Mouse (Mus musculus): Measurements from ENCODE around the gene Foxg1.

Gene Foxg1

DNA sequence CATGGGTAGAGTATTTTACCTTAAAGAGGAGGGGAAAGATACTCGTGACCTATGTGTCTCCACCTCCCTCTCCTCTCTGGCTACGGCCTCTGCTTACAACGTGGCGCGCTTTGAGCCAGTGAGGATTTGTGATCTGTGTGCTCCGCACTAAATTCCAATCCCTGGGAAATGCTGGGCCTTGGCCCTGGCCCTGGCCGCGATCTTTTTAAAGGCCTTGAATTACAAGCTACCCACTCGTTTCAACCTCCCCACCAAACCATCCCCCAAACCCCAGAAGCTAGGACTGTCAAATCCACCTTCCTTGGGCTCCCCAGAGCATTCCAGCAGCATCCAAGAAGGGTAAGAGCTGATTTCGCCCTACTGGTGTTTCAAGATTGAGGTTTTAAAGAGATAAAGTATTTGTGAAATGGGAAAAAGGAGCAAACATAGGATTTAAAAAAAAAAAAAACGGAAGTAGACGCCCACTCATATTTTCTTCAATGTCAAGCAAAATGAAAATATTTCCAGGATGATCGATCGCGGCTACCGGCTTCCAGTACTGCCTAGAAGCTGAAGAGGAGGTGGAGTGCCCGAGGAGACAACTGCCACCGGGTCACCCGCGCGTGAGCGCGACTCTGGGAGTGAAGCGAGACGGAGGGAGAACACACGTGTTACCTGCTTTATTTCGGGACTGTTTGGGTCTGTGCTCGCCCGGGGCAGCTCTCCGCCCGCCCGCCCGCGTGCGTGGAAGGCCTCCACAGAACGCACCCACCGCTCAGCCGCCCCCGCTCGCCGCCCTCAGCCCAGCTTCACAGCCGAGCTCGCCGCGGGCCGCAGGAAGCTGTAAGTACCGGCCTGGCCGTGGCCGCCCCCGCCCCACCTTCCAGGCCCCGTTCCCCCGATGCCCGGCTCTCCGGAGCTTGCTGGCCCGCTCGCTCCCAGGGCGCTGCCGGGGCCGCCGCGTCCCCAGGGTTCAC, at the start of gene Foxg1:
TSS of gene Foxg1 (plus strand) at position 96 of the 956 bp plus-strand sequence.
- DNase-seq (ENCODE audit: low read depth, low spot score) = peak; percentile 49

DNA sequence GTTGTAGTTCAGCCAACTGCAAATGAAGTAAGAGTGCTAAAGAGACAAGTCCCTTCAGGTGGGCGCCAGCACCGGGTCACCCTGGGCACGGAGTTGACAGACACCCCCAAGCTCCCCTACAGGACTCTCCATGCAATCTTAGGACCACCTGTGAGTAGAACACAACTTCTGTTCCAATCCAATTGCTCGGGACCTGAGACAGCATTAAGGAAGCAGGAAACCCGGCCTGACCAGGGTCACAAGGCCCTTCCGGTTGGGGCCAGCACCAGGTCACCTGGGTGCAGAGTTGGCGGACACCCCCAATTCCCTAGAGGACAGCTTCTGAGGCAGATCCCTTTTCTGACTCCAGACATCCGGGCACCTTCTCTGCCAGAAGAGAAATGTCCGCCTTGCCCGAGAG, 32.8 kb upstream of the Foxg1 start:
- DNase-seq (ENCODE audit: low read depth, low spot score) = no peak

DNA sequence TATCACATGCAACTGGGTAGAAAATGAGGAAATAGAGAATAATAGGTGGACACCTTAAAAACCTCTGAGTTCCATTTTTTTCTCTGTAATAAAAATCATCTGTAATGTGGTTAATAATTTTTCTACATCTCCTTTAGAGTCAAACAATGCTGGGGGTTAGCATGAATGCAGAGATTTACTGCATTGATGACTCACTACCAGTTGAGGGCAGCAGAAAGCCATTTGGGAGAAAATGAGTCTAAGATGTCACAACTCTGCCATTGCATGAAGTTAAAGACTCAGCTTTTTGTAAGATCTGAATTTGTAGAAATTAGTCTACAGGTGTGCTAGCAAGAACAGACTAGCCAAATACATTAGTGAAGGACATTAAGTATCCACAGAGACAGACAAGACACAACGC, 13.5 kb upstream of the Foxg1 start:
- no peak for DNase-seq (ENCODE audit: low read depth, low spot score)

DNA sequence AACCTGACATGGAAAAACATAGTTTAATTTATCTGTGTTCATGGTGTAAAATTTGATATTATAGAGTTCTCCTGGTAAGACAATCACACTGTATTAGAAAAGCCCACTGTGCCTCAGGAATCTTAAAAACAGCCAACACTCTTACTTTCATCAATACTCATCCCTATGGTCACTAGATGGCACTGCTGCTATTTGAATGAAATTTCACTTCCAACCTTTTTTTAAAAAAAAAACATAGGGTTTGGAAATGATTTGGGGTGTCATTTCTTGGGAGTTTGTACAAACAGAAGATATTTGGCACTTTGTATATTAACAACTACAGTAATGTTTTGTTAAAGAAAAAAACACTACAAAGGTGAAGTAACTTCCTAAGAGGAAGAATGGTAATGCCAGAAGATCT, 10.3 kb upstream of the Foxg1 start:
- DNase-seq (ENCODE audit: low read depth, low spot score) = no peak

DNA sequence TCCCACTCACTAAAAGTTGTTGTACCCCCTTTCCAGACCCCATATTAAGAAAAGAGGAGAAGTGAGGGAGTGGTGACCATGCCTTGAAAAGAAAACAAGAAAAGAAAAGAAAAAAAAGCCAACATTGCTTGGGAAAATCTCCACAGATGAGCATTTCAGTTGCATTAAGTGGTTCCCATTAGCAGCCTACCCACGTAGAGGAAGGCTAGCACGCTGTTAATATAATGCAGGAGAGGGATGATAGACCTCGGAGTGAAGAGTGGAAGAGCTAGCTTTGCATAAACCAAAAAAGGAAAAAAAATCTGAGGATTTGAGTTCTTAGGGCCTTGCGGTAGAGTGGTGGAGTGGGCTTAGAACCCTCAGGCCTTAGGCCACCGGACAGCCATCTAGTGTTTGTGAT, 9.3 kb upstream of the Foxg1 start:
- no peak for DNase-seq (ENCODE audit: low read depth, low spot score)

DNA sequence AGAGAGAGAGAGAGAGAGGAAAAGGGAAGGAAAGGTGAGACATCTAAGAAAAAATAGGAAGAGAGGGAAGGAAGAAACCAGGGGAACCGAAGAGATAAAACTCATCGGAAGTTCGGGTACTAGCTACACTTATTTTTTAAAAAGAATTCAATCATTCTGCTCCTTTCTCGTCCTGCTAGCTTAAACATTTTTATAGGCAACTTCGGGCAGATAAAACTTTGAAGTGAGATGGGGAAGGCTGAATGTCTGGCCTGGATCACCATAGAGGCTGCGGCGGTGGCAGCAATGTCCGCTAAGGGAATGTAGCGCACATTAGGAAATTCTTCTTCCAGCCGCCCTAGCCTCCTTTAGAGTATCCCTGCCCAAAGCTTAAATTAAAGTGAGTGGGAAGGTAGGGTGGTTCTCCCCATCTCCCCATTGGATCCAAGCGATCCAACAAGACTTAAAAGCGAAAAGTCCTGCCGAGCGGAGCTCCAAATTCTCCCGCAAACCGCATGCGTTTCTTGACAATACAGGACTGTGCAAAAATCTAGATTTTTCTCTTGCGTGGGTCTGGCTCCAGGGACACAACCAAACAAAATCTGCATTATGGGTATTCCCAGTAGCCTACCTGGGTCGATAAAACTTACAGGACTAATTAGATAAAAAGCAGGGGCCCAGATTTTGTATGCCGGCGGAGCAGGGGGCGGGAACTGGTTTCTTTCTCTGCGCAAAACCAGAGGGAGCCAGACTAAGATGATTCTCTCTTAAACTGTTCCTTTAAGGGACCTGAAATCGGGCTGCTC, 8.4 kb upstream of the Foxg1 start:
- DNase-seq (ENCODE audit: low read depth, low spot score) = no peak

DNA sequence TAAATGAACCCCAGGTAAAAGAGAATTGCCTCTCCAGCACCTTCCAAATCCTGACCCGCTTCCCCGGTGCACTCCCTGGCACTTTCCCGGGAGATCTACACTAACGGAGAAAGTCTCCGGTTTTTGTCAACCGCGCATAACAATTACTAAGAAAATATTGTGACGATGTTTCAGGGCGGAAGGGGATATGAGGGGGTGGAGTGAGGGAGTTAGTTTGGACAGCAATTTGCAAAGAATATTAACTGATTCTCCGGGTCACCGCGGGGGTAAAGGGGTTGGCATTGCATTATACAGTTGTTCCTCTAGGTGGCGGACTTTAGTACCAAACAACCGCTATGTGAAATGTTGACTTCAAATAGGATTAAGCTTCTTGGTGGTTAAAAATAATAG, 7.9 kb upstream of the Foxg1 start:
- peak; percentile 57 for DNase-seq (ENCODE audit: low read depth, low spot score)

DNA sequence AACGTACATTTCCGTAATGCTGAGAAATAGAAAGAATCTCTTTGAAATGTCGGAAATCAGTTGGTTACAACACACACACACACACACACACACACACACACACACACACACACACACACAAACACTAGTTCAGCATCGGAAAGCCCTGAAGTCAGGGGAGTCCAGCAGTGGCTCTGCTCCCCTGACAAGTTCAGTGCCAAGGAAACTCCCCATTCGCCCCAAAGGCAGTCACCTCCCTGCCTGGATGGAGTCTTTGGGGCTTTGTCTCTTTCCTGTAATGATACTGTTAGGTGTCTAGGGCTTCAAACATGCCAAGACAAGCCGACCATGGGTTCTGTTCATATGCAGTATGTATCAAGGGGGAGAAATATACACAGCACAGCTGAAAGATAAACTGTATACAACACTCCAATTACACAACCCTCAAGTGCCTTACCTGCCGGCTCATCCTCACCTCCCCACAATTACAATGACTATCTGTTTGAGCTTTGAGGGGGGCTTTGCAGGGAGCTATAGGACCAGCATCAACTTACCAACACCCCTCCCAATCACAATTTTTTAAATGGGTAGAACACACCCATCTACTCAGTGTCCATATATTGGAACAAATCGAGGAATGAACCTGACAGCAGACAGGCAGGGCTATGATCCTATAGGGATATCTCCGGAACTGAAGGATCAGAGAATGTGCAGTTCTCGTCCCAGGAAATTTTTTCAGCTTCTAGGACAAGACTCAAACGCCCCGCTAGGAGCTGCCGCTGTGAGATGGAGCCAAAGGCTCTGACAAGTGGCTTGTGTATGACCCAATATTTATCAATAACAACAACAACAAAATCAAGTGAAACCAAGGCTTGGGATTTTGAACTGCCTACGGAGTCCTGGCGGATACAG, 6.8 kb upstream of the Foxg1 start:
- no peak for DNase-seq (ENCODE audit: low read depth, low spot score)

DNA sequence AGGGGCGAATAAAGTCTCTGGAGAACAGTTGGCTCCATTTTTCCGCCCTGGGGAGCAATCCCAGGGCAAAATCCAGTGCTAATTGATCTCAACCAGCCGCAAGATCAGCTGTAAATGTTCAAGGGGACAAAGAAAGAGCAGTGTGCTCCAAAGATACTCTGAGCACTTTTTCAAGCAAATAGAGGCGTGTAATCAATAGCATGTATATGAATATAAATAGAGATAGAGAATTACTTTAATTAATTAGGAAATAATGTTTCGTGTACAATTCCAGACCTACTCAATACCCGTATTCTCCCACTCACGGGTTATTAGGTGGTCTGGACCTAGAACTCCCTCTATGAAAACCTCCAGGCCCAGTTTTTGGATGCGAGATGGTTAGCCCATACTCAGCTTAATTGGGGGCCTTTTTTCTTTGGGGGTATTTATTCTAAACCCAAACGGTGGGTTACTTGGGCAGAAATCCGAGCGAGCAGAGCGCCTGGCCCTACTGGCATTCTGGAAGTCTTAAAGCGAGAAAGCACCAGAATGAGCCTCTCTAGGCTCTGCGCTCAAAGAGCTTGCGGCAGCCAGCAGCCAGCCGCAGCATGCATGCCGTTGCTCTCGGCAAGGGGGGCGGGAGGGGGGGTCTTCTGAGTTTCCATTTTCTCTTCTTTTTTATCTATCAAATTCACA, 6.0 kb upstream of the Foxg1 start:
- DNase-seq (ENCODE audit: low read depth, low spot score) = no peak

DNA sequence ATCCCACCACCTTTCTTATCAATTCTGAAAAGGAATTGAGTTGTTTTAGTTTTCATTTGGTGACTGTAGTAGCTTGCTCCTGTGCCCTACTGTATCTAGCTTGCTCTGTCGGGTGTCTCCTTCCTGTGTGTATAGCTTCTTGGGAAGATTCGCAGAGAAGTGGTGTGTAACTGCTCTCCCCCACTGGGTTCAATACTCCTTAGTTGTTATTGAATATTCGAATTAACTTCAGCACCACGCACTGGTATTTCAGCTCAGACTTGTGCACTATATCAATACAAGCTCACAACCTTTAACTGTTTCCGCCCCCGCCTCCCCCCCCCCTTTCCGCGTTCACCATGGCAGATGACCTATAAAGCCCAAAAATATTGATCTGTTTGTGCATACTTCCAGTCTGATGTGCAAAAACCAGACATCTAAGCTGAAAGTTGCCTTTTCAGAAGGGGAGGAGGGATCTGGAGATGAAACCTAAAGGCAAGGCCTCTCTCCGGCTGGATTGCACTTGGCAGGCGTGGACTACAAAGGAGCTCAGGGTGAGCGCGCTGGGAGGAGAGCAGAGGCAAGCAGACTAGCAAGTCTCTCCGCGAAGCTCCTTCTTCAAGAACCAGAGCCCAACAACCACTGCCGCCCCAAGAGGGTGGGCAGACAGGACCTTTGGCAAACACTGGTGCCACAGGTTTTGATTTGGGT, 5.0 kb upstream of the Foxg1 start:
- DNase-seq (ENCODE audit: low read depth, low spot score) = peak; percentile 26

DNA sequence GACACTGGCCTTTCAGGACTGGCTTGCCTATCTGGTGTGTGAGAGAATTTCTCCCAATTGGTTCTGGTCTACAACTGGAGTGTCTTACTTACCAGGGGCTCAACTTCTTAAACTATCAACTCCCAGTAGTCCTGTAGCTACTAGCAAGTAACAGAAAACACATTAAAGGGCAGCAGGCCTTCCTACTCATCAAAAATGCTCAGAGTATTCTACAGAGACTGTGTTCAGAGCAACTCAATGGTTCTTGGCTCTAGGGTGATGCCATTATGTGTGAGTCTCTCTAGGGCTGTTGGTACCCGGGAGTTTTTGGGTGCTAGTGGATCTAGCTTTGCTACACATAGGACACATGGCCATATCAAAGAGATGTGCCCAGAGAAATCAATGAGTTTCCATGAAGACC, 3.5 kb upstream of the Foxg1 start:
- no peak for DNase-seq (ENCODE audit: low read depth, low spot score)

DNA sequence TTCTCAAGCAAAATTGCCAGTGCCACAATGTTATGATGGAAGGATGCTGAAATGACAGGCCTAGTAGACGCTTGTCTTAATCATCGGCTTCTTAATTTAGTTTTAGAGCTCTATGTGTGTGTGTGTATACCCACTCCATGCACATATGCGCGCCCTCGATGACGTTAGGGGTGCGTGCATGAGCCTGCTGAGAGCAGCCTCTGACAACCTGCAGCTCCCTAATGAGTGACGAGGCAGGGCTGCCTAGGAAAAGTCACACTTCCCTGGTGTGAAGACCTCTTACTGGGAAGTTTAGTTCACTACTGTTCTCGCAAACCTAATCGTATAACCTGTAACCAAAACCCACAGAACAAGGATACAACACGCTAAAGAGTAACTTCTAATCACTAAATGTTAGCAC, 3.0 kb upstream of the Foxg1 start:
- no peak for DNase-seq (ENCODE audit: low read depth, low spot score)

DNA sequence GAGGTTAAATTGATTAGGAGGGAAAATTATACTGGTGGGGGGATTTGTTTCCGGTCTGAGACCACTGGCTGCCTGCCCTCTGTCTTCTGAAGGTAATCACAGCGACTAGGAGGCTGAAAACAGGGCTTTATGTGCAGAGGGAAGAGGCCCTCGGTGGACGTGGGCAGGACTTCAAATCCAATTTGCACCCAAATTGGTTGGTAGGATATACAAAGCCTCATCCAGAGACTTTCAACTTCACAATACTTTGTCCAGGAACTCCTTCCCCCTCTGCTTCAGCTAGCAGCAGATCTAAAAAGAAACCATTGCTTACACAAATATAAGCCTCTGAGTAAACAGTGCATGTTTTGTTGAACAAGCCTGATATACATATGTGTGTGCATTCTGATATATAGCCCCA, 2.0 kb upstream of the Foxg1 start:
- no peak for DNase-seq (ENCODE audit: low read depth, low spot score)

DNA sequence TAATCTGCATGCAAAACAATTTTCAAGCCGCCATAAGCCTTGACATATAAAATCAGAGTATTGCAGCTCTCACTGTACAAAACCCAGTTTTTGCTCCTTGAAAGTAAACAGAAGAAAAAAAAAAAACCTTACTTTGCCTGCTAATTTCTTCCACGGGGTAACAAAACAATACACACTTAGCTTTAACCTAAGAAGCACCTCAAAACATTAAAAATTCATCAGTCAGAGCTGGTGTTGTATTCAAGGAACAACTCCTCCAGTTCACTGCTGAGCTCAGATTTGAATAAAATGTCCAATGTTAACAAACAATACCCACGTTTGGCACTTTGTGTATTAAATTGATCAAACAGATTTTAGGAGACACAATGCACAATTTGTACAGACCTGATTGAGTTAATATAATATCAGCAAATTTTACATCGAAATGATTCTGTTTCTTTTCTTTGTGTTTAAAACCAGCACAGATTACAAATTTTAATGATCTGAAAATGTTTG, 1.4 kb upstream of the Foxg1 start:
- DNase-seq (ENCODE audit: low read depth, low spot score) = no peak

DNA sequence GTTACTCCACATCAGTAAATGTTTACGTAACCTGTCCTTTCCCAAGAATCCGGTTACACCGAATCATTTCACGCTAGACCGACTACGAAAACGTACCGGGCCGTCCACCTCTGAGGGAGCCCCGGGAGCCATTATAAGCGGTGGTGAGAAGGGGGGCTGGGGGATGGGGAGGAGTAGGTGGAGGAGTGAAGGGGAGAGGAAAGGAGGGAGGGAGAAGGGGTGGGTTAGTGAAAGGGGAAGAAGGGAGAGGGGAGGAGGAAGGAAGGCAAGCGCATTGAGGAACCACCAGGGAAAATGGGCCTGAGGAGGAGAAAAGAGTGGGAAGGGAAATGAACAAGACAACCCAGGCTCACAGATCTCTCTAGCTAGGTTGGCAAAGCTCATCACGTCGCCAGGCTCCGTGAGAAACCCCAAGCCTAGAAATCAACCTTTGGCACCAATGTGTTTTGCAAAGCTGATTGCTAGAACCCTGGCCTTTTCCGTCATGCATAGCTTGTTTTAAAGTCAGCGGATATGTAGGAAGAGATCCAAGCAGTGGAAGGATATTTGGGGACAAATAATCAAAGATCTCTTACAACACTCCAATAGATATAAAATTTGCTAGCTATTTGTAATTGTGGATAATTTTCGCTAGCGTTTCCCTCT, 617 bp upstream of the Foxg1 start:
- DNase-seq (ENCODE audit: low read depth, low spot score) = no peak

DNA sequence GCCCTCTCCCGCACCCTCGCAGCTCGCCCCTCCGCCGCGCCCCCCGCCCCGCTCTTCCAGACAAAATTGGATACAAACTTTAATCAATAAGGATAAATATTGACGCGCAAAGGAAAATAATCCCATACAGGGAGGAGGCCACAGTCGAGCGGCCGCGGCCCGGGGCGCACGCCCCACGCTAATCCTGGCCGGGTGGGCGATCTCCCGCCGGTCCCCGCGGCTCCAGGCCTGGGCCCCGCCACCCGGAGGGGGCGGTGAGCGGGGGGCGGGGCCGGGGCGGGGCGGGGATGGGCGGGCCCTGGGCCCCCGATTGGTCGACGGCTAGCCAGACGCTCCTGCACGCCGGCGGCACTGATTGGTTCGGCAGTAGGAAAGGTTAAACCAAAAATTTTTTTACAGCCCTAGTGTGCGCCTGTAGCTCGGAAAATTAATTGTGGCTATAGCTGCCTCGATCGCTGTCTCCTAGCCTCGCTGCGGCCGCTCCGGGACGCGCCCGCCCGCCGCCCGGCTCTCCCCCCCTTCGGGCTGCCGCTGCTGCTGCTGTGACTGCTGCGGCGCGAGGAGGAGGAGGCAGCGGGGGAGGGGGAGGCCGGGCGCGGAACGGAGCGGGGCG, 1.2 kb downstream of the Foxg1 start:
- peak; percentile 82 for DNase-seq (ENCODE audit: low read depth, low spot score)

DNA sequence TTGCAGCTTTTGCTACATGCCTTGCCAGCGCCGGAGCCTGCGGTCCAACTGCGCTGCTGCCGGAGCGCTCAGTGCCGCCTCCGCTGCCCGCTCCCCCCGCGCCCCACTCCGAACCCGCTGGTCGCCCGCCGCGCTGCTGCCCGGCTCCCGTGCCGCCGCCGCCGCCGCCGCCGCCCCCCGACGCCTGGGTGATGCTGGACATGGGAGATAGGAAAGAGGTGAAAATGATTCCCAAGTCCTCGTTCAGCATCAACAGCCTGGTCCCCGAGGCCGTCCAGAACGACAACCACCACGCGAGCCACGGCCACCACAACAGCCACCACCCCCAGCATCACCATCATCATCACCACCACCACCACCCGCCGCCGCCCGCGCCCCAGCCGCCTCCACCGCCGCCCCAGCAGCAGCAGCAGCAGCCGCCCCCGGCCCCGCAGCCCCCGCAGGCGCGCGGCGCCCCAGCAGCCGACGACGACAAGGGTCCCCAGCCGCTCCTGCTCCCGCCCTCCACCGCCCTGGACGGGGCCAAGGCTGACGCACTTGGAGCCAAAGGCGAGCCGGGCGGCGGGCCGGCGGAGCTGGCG, 1.9 kb downstream of the Foxg1 start:
- DNase-seq (ENCODE audit: low read depth, low spot score) = no peak

DNA sequence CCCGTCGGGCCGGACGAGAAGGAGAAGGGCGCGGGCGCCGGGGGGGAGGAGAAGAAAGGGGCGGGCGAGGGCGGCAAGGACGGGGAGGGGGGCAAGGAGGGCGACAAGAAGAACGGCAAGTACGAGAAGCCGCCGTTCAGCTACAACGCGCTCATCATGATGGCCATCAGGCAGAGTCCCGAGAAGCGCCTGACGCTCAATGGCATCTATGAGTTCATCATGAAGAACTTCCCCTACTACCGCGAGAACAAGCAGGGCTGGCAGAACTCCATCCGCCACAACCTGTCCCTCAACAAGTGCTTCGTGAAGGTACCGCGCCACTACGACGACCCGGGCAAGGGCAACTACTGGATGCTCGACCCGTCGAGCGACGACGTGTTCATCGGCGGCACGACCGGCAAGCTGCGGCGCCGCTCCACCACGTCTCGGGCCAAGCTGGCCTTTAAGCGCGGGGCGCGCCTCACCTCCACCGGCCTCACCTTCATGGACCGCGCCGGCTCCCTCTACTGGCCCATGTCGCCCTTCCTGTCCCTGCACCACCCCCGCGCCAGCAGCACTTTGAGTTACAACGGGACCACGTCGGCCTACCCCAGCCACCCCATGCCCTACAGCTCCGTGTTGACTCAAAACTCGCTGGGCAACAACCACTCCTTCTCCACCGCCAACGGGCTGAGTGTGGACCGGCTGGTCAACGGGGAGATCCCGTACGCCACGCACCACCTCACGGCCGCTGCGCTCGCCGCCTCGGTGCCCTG, 2.6 kb downstream of the Foxg1 start, which contains the start of gene Gm43517:
TSS of gene Gm43517 (plus strand) at position 299 of the 755 bp plus-strand sequence.
- peak; percentile 73 for DNase-seq (ENCODE audit: low read depth, low spot score)

All from R1 (cell line).